Mouse (Mus musculus): Measurements from ENCODE around the gene Olfr774. TPM values are rescaled to one million over a fixed set of nuclear protein-coding genes. Genes with fewer than 3 reads are reported as not detected.

Olfr774 gene
- total RNA-seq (2023): not detected

DNA sequence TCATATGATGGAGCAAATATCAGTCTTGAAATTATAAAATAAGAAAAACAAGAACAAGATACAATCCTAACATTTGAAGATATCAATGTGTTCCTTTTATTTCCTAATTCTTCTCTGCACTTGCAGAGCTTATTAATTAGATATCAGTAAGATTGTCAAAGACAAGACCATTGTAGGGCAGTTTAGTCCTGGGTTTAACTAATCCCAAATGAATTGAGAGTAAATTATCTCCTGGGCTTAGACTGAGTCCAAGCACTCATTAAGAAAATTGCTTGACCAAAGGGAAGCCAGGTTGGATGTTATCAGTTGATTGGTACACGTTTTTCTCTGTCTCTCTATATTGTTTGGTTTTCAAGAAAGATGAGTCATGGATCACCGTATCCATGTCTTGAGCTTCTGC lies at the start of gene Olfr774:
Olfr774 (plus strand) TSS at position 301 of the 400 bp plus-strand sequence.

GRCm38 (mm10) chr10:129187319-129187718 lies 48.7 kb upstream of the Olfr774 start, which contains the start of gene Olfr773:
Gene Olfr773, minus strand, starts transcription at chr10:129187419.

GRCm38 (mm10) chr10:129248112-129248511 lies 12.1 kb downstream of the Olfr774 start, which contains the start of gene Olfr775:
Gene Olfr775, plus strand, starts transcription at chr10:129248412.

DNA sequence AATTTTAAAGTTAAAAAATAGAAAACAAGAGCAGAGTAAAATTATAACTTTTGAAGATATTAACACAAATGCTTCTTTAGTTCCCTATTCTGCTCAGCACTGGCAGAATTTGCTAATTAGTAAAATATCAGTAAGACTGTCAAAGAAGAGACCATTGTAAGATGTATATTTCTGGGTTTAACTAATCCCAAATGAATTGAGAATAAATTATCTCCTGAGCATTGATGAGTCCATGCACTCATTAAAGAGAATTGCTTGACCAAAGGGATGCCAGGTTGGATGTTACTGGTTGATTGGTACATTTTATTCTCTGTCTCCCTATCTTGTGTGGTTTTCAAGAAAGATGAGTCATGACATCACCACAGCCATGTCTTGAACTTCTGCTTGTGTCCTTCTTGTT lies 22.8 kb downstream of the Olfr774 start, which contains the start of gene Olfr776:
Olfr776 (plus strand) TSS at position 301 of the 400 bp plus-strand sequence.

GRCm38 (mm10) chr10:129271081-129271535 lies 35.1 kb downstream of the Olfr774 start, which contains the start of gene Olfr777:
Gene Olfr777, minus strand, starts transcription at chr10:129271485.

Other genes with a start within 250 kb of the Olfr774 start
- gene Olfr9, start 246.8 kb upstream of the Olfr774 start, total RNA-seq (2023): 2.8 TPM
- gene Olfr763, start 225.4 kb upstream of the Olfr774 start, total RNA-seq (2023): not detected
- gene Olfr764-ps1, start 196.3 kb upstream of the Olfr774 start, total RNA-seq (2023): not detected
- gene Olfr765, start 186.2 kb upstream of the Olfr774 start, total RNA-seq (2023): not detected
- not detected for gene Olfr766-ps1, start 167.2 kb upstream of the Olfr774 start, total RNA-seq (2023)
- not detected for gene Olfr767, start 153.3 kb upstream of the Olfr774 start, total RNA-seq (2023)
- gene Olfr768, start 136.8 kb upstream of the Olfr774 start, total RNA-seq (2023): not detected
- gene Olfr769, start 118.3 kb upstream of the Olfr774 start, total RNA-seq (2023): not detected
- not detected for gene Olfr770, start 97.2 kb upstream of the Olfr774 start, total RNA-seq (2023)
- gene Olfr771, start 71.5 kb upstream of the Olfr774 start, total RNA-seq (2023): not detected
- gene Olfr772, start 58.3 kb upstream of the Olfr774 start, total RNA-seq (2023): not detected
- gene Olfr773, start 48.8 kb upstream of the Olfr774 start, total RNA-seq (2023): not detected
- gene Olfr775, start 12.2 kb downstream of the Olfr774 start, total RNA-seq (2023): not detected
- not detected for gene Olfr776, start 22.9 kb downstream of the Olfr774 start, total RNA-seq (2023)
- not detected for gene Olfr777, start 35.3 kb downstream of the Olfr774 start, total RNA-seq (2023)
- gene Olfr780, start 81.9 kb downstream of the Olfr774 start, total RNA-seq (2023): not detected
- not detected for gene Olfr781, start 92.7 kb downstream of the Olfr774 start, total RNA-seq (2023)
- gene Olfr782, start 112.6 kb downstream of the Olfr774 start, total RNA-seq (2023): not detected
- gene Olfr784, start 147.9 kb downstream of the Olfr774 start, total RNA-seq (2023): 0.30 TPM
- gene Olfr785, start 169.2 kb downstream of the Olfr774 start, total RNA-seq (2023): not detected
- not detected for gene Olfr786, start 191.1 kb downstream of the Olfr774 start, total RNA-seq (2023)
- not detected for gene Olfr787, start 225.7 kb downstream of the Olfr774 start, total RNA-seq (2023)
- gene Olfr788, start 234.8 kb downstream of the Olfr774 start, total RNA-seq (2023): not detected
- gene Olfr789, start 248.5 kb downstream of the Olfr774 start, total RNA-seq (2023): not detected

All from CD4-positive naive resting alpha-beta T cell, adult 57 days (primary cell).